Mouse (Mus musculus): ENCODE data around the gene Syap1.

- TF ChIP-seq CTCF (IDR thresholded peaks at IDR 0.05; ENCODE audit: low read depth, low read length) = no peak
- no peak for TF ChIP-seq POLR2A (IDR thresholded peaks at IDR 0.05; ENCODE audit: extremely low read depth, insufficient read depth, low read length)
These were observed 60.2 kb downstream of the Syap1 start for GRCm38 (mm10) chrX:162828016-162828415.
